Mouse (Mus musculus) kidney, adult 2 months (tissue): ENCODE measurements around the gene Srrm4.

ENCODE experiments used
- CTCF ChIP-seq: fragments of 200-500 bp; conservative IDR thresholded peaks from 2 replicates; pipeline ENCODE4 v1.5.1; 2011; ENCODE audit warnings: low read depth, mild to moderate bottlenecking, control low read depth, low read length, moderate library complexity, mixed read lengths; ENCODE audit not compliant: insufficient read depth, insufficient read length
- POLR2A ChIP-seq: fragments of 200-500 bp; IDR thresholded peaks from one replicate; pipeline ENCODE4 v1.6.1; 2011; ENCODE audit warnings: low read depth, low read length, control low read depth

DNA sequence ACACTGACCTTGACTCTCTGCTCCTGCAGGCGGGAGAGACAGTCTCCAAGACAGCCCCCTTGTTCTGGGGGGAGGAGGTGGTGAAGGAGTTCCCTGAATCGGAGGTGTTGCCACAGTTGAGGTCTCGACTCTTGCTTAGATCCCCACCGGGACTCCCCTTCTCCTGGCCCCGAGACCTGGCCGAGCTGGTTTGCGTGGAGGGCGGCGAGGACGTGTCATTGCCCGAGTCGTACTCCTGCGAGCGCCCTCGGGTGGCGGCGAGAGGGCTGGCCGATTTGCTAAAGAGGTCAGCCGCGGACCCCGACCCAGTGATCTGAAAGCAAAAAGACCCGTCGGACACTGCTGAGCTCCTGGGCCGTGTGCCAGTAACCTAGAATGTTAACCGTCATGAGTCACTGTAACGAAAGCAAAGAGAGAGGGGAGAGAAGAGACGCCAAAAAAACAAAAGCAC lies 138.2 kb downstream of the Srrm4 start:
- TF ChIP-seq CTCF = peak; percentile 42; the same call in 1 of the 2 replicates
- TF ChIP-seq POLR2A = no peak
